Mouse (Mus musculus) bone marrow macrophage, adult 2 months (primary cell): ENCODE results near the gene Gm12185.
"Not testable (repeated sequence)": the region's sequence is repeated elsewhere in the genome, so short reads cannot be mapped to it uniquely, and the experiment has no call there.

Source experiments
- CTCF ChIP-seq: IDR thresholded peaks from 2 replicates; pipeline ENCODE4 v1.5.1; 2012; ENCODE audit warnings: low read depth, mild to moderate bottlenecking, low read length, moderate library complexity
- POLR2A ChIP-seq: IDR thresholded peaks from 2 replicates; pipeline ENCODE4 v1.6.1; 2012; ENCODE audit warnings: mild to moderate bottlenecking, low read depth, low read length, borderline replicate concordance

- not testable (repeated sequence) for TF ChIP-seq POLR2A, CTCF
Observed at GRCm38 (mm10) chr11:48900654-48901566, 91.1 kb downstream of the Gm12185 start.
